Mouse (Mus musculus): ENCODE measurements at regions not wholly inside any gene's neighbourhood (a gene's known extent, or its start where the extent isn't known, plus 50 kb on each side); places are given as distances from the start of the nearest gene placed in this dataset.

- no peak for TF ChIP-seq TCF3 (IDR thresholded peaks at IDR 0.05; ENCODE audit: insufficient read length, low read depth)
- TF ChIP-seq POLR2A (IDR thresholded peaks at IDR 0.05; ENCODE audit: insufficient read length, low read depth): no peak
- TF ChIP-seq MYOD1 (IDR thresholded peaks at IDR 0.05; ENCODE audit: control insufficient read depth in 1 of 3, insufficient read length in 2 of 3, low read depth in 2 of 3): no peak
- no peak for TF ChIP-seq MYOG (IDR thresholded peaks at IDR 0.05; ENCODE audit: control insufficient read depth in 1 of 3, insufficient read depth in 1 of 3, insufficient read length in 2 of 3, low read depth in 2 of 3)
- no peak for TF ChIP-seq POLR2AphosphoS2 (IDR thresholded peaks at IDR 0.05; ENCODE audit: insufficient read length, low read depth)
Observed at GRCm38 (mm10) chr9:94053229-94053628, 484.7 kb downstream of the 1190002N15Rik start.
